Mouse (Mus musculus) olfactory bulb, adult 2 months (tissue): ENCODE measurements around the gene Ankef1. TPM values are rescaled to one million over a fixed set of nuclear protein-coding genes. Genes with fewer than 3 reads are reported as not detected.

Experiments used
- H3K27ac ChIP-seq: fragments of 200-500 bp; 2 replicates; pipeline ENCODE4 v1.5.1; 2012; ENCODE audit warnings: low read depth, low read length; ENCODE audit not compliant: insufficient read depth
- H3K4me1 ChIP-seq: fragments of 200-500 bp; 2 replicates; pipeline ENCODE4 v1.6.1; 2012; ENCODE audit warnings: low read length; ENCODE audit not compliant: control insufficient read depth, insufficient read depth
- H3K4me3 ChIP-seq: fragments of 200-500 bp; 2 replicates; pipeline ENCODE4 v1.5.1; 2012; ENCODE audit warnings: mild to moderate bottlenecking, low read depth, low read length, moderate library complexity; ENCODE audit not compliant: insufficient read depth
- CTCF ChIP-seq: fragments of 200-500 bp; IDR thresholded peaks from 2 replicates; pipeline ENCODE4 v1.5.1; 2012; ENCODE audit warnings: low read depth, mild to moderate bottlenecking, low read length, moderate library complexity; ENCODE audit not compliant: insufficient read depth
- POLR2A ChIP-seq: fragments of 200-500 bp; IDR thresholded peaks from 2 replicates; pipeline ENCODE4 v1.6.1; 2012; ENCODE audit warnings: mild to moderate bottlenecking, low read depth, low read length, moderate library complexity; ENCODE audit not compliant: insufficient read depth
- WGBS: fragments of 180-500 bp; shearing (Covaris S2); methylation state at CpG from one replicate; pipeline ENCODE4 v1.1.7; 2018; 5-methylcytosine and 5-hydroxymethylcytosine counted together
- polyA plus RNA-seq: library from polyadenylated mRNA; stranded (reverse); fragments of >200 nt; gene quantifications from 2 replicates; pipeline ENCODE4 v1.2.4, GENCODE M21; 2012; ENCODE audit warnings: low replicate concordance; ENCODE audit not compliant: missing spikeins, insufficient read depth, insufficient read length

Gene Ankef1
- polyA plus RNA-seq, 1 experiment: not detected

DNA sequence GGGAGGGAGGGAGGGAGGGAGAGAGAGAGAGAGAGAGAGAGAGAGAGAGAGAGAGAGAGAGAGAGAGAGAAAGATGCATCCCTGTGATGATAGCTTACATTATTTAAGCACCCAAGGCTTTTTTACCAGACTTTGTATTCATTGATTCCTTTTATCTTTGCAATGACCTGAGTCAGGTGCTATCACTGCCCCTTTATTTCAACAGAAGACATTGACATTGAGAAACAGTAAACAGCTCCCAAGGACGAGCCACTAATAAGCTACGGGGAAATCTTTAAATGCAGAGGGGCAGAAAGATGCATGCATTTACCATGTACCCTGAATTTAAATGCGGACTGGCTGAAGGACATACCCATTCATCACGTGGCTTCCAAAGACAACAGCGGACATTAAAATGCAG lies 14.7 kb upstream of the Ankef1 start:
- H3K4me1 ChIP-seq: no peaks in the 10 kb centered on the region
- TF ChIP-seq CTCF (no peak), POLR2A (no peak)
- 84% methylated on average over 5 of the region's 5 CpGs for WGBS
- H3K27ac ChIP-seq: no peak overlapping the region
- no peak overlapping the region for H3K4me3 ChIP-seq

DNA sequence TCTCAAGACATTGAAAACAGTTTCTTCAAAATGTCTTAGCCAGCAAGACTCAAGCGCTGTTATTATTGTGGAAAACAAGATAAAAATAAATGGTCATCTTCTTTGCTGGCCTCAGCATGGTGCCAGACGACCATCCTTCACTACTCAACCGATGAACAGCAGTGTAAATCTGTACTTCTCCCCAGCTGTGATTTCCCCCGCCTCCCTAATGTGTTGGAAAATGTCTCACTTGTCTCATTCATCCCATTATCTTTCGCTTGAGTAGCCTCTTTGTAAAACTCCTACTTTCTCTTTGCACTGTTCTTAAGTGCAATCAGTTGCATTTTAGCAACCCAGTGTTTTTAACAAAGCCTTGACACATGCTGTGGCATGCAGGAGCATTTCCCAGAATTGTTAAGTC lies 9.4 kb downstream of the Ankef1 start:
- 15% methylated on average over 5 of the region's 5 CpGs for WGBS
- peaks cover 5% of the 10 kb centered on the region for H3K4me1 ChIP-seq
- TF ChIP-seq POLR2A (no peak), CTCF (no peak)
- H3K27ac ChIP-seq: no peak overlapping the region
- no peak overlapping the region for H3K4me3 ChIP-seq

DNA sequence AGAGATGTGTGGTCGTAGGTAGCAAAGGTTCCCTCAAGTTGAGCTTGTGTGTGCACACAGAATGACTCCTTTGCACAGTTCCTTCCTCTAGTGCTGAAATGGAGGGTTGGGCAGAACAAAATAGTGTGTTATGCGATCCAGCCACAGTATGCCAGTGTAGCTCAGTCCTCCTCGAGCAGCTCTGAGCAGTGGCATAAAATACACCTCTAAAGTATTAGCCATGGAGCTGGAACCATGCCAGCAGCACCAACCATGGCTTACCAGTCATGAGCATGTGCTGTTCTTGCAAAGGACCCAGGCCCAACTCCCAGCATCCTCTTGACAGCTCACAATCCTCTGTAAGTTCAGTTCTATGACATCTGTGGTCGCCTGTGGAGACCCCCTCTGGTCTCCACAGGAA lies 10.0 kb downstream of the Ankef1 start:
- Histone ChIP-seq H3K4me1 (peaks cover 5% of the 10 kb centered on the region), H3K27ac (no peak overlapping the region), H3K4me3 (no peak overlapping the region)
- WGBS: 56% methylated on average over 4 of the region's 4 CpGs
- TF ChIP-seq POLR2A (no peak), CTCF (no peak)

DNA sequence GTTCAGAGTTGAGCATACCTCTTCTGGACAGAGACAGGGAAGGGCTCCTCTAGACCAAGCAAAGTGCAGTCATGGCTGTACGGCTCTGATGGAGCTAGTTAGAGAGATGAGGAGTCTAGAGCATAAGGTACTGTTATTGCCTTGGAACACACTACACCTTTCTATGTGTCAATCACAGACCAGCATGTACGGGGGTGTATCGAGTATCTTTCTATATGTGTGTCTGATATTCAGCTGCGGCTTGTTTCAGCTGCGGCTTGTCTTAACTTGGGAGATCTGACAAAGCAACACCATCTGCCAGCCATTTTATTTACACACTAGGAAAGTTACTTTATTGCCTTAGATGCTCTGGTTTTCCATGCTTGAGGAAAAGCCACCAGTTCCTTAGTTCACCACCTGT lies 11.1 kb downstream of the Ankef1 start:
- Histone ChIP-seq H3K4me1 (peaks cover 5% of the 10 kb centered on the region), H3K27ac (no peak overlapping the region), H3K4me3 (no peak overlapping the region)
- TF ChIP-seq POLR2A: no peak
- no peak for TF ChIP-seq CTCF
- 77% methylated on average over 5 of the region's 5 CpGs for WGBS

DNA sequence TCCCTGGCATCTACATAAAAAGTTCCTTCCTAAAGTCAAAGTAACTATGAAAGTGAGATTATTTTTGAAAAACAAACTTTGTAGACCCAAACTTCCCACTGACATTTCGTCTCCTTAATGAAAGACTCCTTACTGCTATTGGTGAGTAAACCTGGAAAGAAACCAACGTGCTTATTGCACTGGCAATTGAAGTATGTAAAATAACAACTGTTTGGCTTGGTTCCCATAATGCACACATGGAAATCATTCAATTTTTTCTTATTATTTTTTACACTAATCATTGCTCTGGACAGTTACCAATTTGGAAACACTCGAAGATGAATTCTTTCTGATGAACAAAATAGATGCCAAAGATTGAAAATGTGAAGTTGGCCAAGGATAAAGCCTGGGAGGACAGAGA lies 12.1 kb downstream of the Ankef1 start:
- TF ChIP-seq POLR2A (no peak), CTCF (no peak)
- 89% methylated on average over 3 of the region's 3 CpGs for WGBS
- Histone ChIP-seq H3K4me1 (peaks cover 5% of the 10 kb centered on the region), H3K27ac (no peak overlapping the region), H3K4me3 (no peak overlapping the region)

DNA sequence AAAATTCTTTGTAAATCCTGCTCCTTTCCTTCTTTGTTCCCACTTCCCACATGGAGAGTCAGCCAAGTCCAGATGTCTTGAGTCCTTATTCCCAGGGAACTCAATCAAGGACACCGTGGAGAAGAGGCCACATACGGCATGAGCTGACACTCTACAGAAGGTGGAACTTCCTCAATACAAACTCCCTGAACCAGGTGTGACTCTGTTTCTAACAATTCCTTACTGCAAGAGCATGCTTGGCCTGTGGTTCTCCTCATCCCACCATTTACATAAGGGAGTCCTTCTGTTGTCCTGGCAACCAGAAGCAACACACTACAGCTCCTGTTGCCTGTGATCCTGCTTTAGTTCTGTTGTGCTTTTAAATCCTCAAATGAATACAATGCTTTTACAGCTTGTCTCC lies 13.8 kb downstream of the Ankef1 start:
- Histone ChIP-seq H3K4me1 (peaks cover 5% of the 10 kb centered on the region), H3K27ac (no peak overlapping the region), H3K4me3 (no peak overlapping the region)
- WGBS: 83% methylated on average over 2 of the region's 2 CpGs
- TF ChIP-seq POLR2A: no peak
- no peak for TF ChIP-seq CTCF

DNA sequence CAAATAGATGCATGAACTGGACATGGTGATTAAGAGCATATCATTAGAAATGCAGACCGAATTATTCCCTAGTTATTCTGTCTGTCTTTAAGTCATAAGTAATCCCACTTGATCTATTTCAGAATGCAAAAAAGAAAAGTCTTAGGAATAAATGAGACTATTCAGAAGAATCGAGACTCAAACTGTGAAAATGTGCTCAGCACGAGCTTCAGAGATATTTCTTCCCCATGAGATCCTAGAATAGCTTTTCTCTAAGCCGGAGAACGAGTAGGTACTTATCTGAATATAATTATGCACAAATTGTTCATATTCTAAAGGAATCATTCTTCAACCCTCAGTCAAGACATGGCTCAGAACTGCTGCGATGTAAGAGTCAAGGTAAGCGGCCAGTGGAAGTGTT lies 27.2 kb downstream of the Ankef1 start:
- 70% methylated on average over 7 of the region's 7 CpGs for WGBS
- Histone ChIP-seq H3K27ac (no peak overlapping the region), H3K4me3 (no peak overlapping the region), H3K4me1 (no peaks in the 10 kb centered on the region)
- TF ChIP-seq CTCF: no peak
- TF ChIP-seq POLR2A: no peak

DNA sequence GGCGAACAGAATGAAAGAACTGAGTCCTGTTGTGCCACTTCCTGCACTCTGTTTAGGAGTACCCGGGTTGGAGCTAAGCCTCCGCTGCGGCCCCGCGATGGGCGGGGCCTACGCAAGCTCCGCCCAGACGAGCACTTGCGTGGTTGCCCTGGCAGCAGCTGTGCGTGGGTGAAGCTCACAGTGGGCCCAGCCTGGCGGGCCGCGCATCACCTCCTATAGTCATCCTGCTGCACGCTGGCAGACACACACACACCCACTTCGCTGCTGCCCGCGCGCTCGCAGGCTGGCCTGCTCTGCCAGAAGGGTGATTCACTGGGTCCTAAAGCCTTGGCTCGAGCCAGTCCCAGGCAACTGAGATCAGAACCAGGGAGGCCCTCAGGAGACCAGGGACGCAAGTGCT lies 30.3 kb downstream of the Ankef1 start:
- peak; percentile 57; the same call in 1 of the 2 replicates for TF ChIP-seq POLR2A
- TF ChIP-seq CTCF: no peak
- H3K27ac ChIP-seq: peak overlapping the region; percentile 46; the same call in 1 of the 2 replicates
- H3K4me3 ChIP-seq: peak overlapping the region; percentile 46
- WGBS: under 1% methylated on average over 23 of the region's 23 CpGs
- H3K4me1 ChIP-seq: no peaks in the 10 kb centered on the region

DNA sequence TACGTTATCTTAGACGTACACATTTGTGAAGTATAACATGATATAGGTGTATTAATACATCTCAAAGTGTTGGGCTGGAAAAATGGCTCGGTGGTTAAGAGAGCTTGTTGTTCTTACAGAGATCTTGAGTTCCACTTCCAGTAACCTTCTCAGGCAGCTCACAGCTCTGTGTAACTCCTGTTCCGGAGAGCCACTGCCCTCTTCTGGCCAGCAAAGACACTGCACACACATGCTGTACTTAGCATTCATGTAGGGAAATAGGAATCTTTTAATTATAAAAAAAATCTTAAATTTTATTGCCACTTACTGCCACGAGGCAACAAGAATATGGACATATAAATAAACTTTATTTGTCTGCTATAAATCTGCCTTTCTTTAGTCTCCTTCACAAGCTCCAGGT lies 56.3 kb downstream of the Ankef1 start:
- WGBS: 81% methylated on average over 5 of the region's 5 CpGs
- TF ChIP-seq POLR2A (no peak), CTCF (no peak)
- Histone ChIP-seq H3K4me3 (no peak overlapping the region), H3K4me1 (no peaks in the 10 kb centered on the region), H3K27ac (no peak overlapping the region)

DNA sequence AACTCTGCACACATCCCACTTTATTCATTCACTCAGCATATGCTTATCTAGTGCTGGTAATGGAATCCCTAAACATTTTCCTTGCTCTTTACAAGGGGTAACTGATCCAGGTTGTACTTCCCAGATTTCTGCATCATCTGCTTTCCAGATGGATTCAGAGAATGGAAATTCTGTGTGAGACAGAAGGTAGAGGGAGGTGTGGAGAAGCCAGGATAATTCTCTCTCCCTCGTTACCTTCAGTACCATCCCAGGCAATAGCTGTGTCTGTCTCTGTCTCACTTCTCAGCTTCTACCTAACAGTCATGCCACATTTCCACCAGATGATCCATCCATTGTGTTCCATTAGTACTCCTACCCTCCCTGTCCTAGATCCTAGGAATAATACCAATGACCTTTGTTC lies 60.6 kb downstream of the Ankef1 start:
- Histone ChIP-seq H3K4me1 (no peaks in the 10 kb centered on the region), H3K4me3 (no peak overlapping the region), H3K27ac (no peak overlapping the region)
- TF ChIP-seq POLR2A (no peak), CTCF (no peak)
- WGBS: 100% methylated on average over 1 of the region's 1 CpGs
